Mouse (Mus musculus) heart, embryonic 15.5 days (tissue): ENCODE measurements around the gene Timm17b. TPM values are rescaled to one million over a fixed set of nuclear protein-coding genes. Genes with fewer than 3 reads are reported as not detected.
A peak's percentile ranks its signal among the peaks of the same experiment; 100 is the strongest.
"Not testable (repeated sequence)": the region's sequence is repeated elsewhere in the genome, so short reads cannot be mapped to it uniquely, and the experiment has no call there.

Experiments
- ATAC-seq: fragments of 200-750 bp; cut with Nextera tagmentation; replicated peaks from 2 replicates; pipeline ENCODE4 v1.8.0; 2017; ENCODE audit warnings: low read depth, moderate TSS enrichment; ENCODE audit not compliant: insufficient number of reproducible peaks, insufficient read depth, low FRiP score
- H3K27ac ChIP-seq: fragments of 300-500 bp; sonication (generic); 2 replicates; pipeline ENCODE4 v1.5.1; 2015; ENCODE audit warnings: mild to moderate bottlenecking, inconsistent platforms
- H3K27me3 ChIP-seq: fragments of 300-500 bp; sonication (generic); 2 replicates; pipeline ENCODE4 v1.6.1; 2015; ENCODE audit warnings: inconsistent platforms
- H3K36me3 ChIP-seq: fragments of 300-500 bp; sonication (generic); 2 replicates; pipeline ENCODE4 v1.6.1; 2015; ENCODE audit warnings: mild to moderate bottlenecking, inconsistent platforms
- H3K4me1 ChIP-seq: fragments of 300-500 bp; sonication (generic); replicated peaks from 2 replicates; pipeline ENCODE4 v1.6.1; 2015; ENCODE audit warnings: inconsistent platforms
- H3K4me2 ChIP-seq: fragments of 300-500 bp; sonication (generic); 2 replicates; pipeline ENCODE4 v1.6.1; 2015; ENCODE audit warnings: inconsistent platforms, mild to moderate bottlenecking, moderate library complexity
- H3K4me3 ChIP-seq: fragments of 300-500 bp; sonication (generic); 2 replicates; pipeline ENCODE4 v1.5.1; 2015; ENCODE audit warnings: mild to moderate bottlenecking, inconsistent platforms
- H3K9ac ChIP-seq: fragments of 300-500 bp; sonication (generic); 2 replicates; pipeline ENCODE4 v1.6.1; 2015; ENCODE audit warnings: mild to moderate bottlenecking, inconsistent platforms
- H3K9me3 ChIP-seq: fragments of 300-500 bp; sonication (generic); replicated peaks from 2 replicates; pipeline ENCODE4 v1.6.1; 2016; ENCODE audit warnings: inconsistent platforms
- WGBS: fragments of 180-500 bp; shearing (Covaris S2); methylation state at CpG from one replicate; pipeline ENCODE4 v1.1.7; 2015; ENCODE audit warnings: mixed read lengths; 5-methylcytosine and 5-hydroxymethylcytosine counted together
- polyA plus RNA-seq: library from polyadenylated mRNA; unstranded; fragments of >200 nt; fragmentation: Nextera tagmentation; extraction: Ambion mirVana; gene quantifications from 2 replicates; pipeline ENCODE4 v1.2.1, GENCODE M21; 2015

Timm17b gene
- polyA plus RNA-seq, 1 experiment from 2014 or later: 102 TPM

GRCm38 (mm10) chrX:7878495-7878894 lies 20.7 kb upstream of the Timm17b start:
- peak overlapping the region; percentile 51 for H3K9ac ChIP-seq
- H3K4me2 ChIP-seq: peak overlapping the region; percentile 91
- H3K9me3 ChIP-seq: no peaks in the 10 kb centered on the region
- H3K27ac ChIP-seq: no peak overlapping the region
- peaks cover 11% of the 10 kb centered on the region for H3K4me1 ChIP-seq
- H3K36me3 ChIP-seq: no peaks in the 10 kb centered on the region
- WGBS: 13% methylated on average over 21 of the region's 21 CpGs
- no peaks in the 10 kb centered on the region for H3K27me3 ChIP-seq
- peak; percentile 30; the same call in 1 of the 2 replicates for ATAC-seq
- H3K4me3 ChIP-seq: peak overlapping the region; percentile 53

GRCm38 (mm10) chrX:7879819-7880218 lies 19.3 kb upstream of the Timm17b start:
- H3K4me3 ChIP-seq: peak overlapping the region; percentile 18; the same call in 1 of the 2 replicates
- no peak overlapping the region for H3K9ac ChIP-seq
- peak overlapping the region; percentile 91 for H3K4me2 ChIP-seq
- peaks cover 13% of the 10 kb centered on the region for H3K4me1 ChIP-seq
- no peaks in the 10 kb centered on the region for H3K36me3 ChIP-seq
- no peaks in the 10 kb centered on the region for H3K9me3 ChIP-seq
- ATAC-seq: no peak
- H3K27me3 ChIP-seq: no peaks in the 10 kb centered on the region
- 7% methylated on average over 11 of the region's 11 CpGs for WGBS
- no peak overlapping the region for H3K27ac ChIP-seq

- H3K4me1 ChIP-seq: peaks cover 10% of the 10 kb centered on the region
- H3K4me3 ChIP-seq: peak within 1 kb of the TSS; percentile 69
- H3K36me3 ChIP-seq: no peaks in the 10 kb centered on the region
- WGBS: 8% methylated on average over 49 of the region's 49 CpGs
- H3K27ac ChIP-seq: peak within 1 kb of the TSS; percentile 88
- H3K9ac ChIP-seq: peak within 1 kb of the TSS; percentile 58
- ATAC-seq: peak; percentile 92
- no peaks in the 10 kb centered on the region for H3K27me3 ChIP-seq
- peak within 1 kb of the TSS; percentile 67 for H3K4me2 ChIP-seq
- H3K9me3 ChIP-seq: no peaks in the 10 kb centered on the region
Observed at GRCm38 (mm10) chrX:7883841-7884567, 15.2 kb upstream of the Timm17b start, which contains the start of gene Slc35a2. Gene Slc35a2, plus strand, starts transcription at chrX:7884028.

GRCm38 (mm10) chrX:7898211-7898610 lies 946 bp upstream of the Timm17b start:
- 24% methylated on average over 13 of the region's 13 CpGs for WGBS
- H3K27me3 ChIP-seq: no peaks in the 10 kb centered on the region
- H3K4me1 ChIP-seq: peaks cover 4% of the 10 kb centered on the region; the same call in 1 of the 2 replicates
- peak overlapping the region; percentile 86 for H3K27ac ChIP-seq
- no peak for ATAC-seq
- H3K4me2 ChIP-seq: peak overlapping the region; percentile 61
- H3K9me3 ChIP-seq: no peaks in the 10 kb centered on the region
- H3K9ac ChIP-seq: peak overlapping the region; percentile 52
- H3K4me3 ChIP-seq: peak overlapping the region; percentile 69
- H3K36me3 ChIP-seq: no peaks in the 10 kb centered on the region; the same call in 1 of the 2 replicates

- Histone ChIP-seq H3K4me3 (no peak overlapping the region), H3K4me2 (no peak overlapping the region), H3K36me3 (peaks cover 5% of the 10 kb centered on the region; the same call in 1 of the 2 replicates), H3K27me3 (no peaks in the 10 kb centered on the region), H3K9ac (no peak overlapping the region), H3K4me1 (0 out of 2 replicates have a peak, but pooled peaks cover 2% of the 10 kb centered on the region), H3K27ac (no peak overlapping the region), H3K9me3 (no peaks in the 10 kb centered on the region)
- no peak for ATAC-seq
- WGBS: 89% methylated on average over 5 of the region's 5 CpGs
Observed at GRCm38 (mm10) chrX:7904441-7904840, 5.3 kb downstream of the Timm17b start.

GRCm38 (mm10) chrX:7907735-7908134 lies 8.6 kb downstream of the Timm17b start, which contains the start of gene Gm10491:
Gene Gm10491, minus strand, starts transcription at chrX:7907835.
- Histone ChIP-seq H3K4me1 (no peaks in the 10 kb centered on the region), H3K9me3 (no peaks in the 10 kb centered on the region), H3K36me3 (peaks cover 5% of the 10 kb centered on the region; the same call in 1 of the 2 replicates), H3K4me2 (no peak within 1 kb of the TSS), H3K4me3 (no peak within 1 kb of the TSS), H3K9ac (no peak within 1 kb of the TSS), H3K27me3 (no peaks in the 10 kb centered on the region), H3K27ac (no peak within 1 kb of the TSS)
- ATAC-seq: no peak
- 86% methylated on average over 5 of the region's 5 CpGs for WGBS

GRCm38 (mm10) chrX:7909242-7909641 lies 10.1 kb downstream of the Timm17b start, which contains the start of gene Gm10490:
Gene Gm10490, plus strand, starts transcription at chrX:7909542.
- H3K9me3 ChIP-seq, H3K27me3 ChIP-seq, ATAC-seq, H3K9ac ChIP-seq, H3K27ac ChIP-seq, H3K36me3 ChIP-seq, H3K4me3 ChIP-seq, H3K4me2 ChIP-seq, H3K4me1 ChIP-seq: not testable (repeated sequence)
- WGBS: 88% methylated on average over 4 of the region's 4 CpGs

- WGBS: 50% methylated on average over 6 of the region's 6 CpGs
- Histone ChIP-seq H3K4me2 (no peak overlapping the region), H3K4me1 (no peaks in the 10 kb centered on the region), H3K27me3 (no peaks in the 10 kb centered on the region), H3K4me3 (no peak overlapping the region), H3K9ac (no peak overlapping the region), H3K36me3 (peaks cover 5% of the 10 kb centered on the region; the same call in 1 of the 2 replicates), H3K9me3 (no peaks in the 10 kb centered on the region), H3K27ac (no peak overlapping the region)
- ATAC-seq: no peak
Observed at GRCm38 (mm10) chrX:7910473-7910872, 11.3 kb downstream of the Timm17b start.

GRCm38 (mm10) chrX:7915669-7916068 lies 16.5 kb downstream of the Timm17b start:
- not testable (repeated sequence) for H3K36me3 ChIP-seq, H3K27ac ChIP-seq, H3K4me3 ChIP-seq, H3K4me2 ChIP-seq, H3K4me1 ChIP-seq, H3K9me3 ChIP-seq, H3K9ac ChIP-seq, ATAC-seq
- 21% methylated on average over 3 of the region's 3 CpGs for whole genome bisulfite sequencing
- peaks cover 24% of the 10 kb centered on the region for H3K27me3 ChIP-seq

- not testable (repeated sequence) for H3K36me3 ChIP-seq, ATAC-seq
Observed at GRCm38 (mm10) chrX:7917960-7918359, 18.8 kb downstream of the Timm17b start.

GRCm38 (mm10) chrX:7919601-7920383 lies 20.6 kb downstream of the Timm17b start, which contains the start of gene Pcsk1n:
Gene Pcsk1n, plus strand, starts transcription at chrX:7919822.
- WGBS: 16% methylated on average over 40 of the region's 40 CpGs
- peaks cover 65% of the 10 kb centered on the region for H3K27me3 ChIP-seq
- H3K4me3 ChIP-seq: 0 out of 2 replicates have a peak within 1 kb of the TSS, but pooled peaks have one; percentile 13

More at GRCm38 (mm10) chrX:7917960-7918359, 18.8 kb downstream of the Timm17b start:
- H3K4me3 ChIP-seq, H3K4me1 ChIP-seq, H3K27ac ChIP-seq, H3K4me2 ChIP-seq, H3K9me3 ChIP-seq, H3K9ac ChIP-seq: not testable (repeated sequence)
- peaks cover 47% of the 10 kb centered on the region for H3K27me3 ChIP-seq
- 56% methylated on average over 6 of the region's 6 CpGs for WGBS

More at GRCm38 (mm10) chrX:7919601-7920383, 20.6 kb downstream of the Timm17b start, which contains the start of gene Pcsk1n:
- ATAC-seq: no peak; the same call in 1 of the 2 replicates
- H3K9ac ChIP-seq: no peak within 1 kb of the TSS
- H3K36me3 ChIP-seq: no peaks in the 10 kb centered on the region
- H3K27ac ChIP-seq: no peak within 1 kb of the TSS
- H3K9me3 ChIP-seq: no peaks in the 10 kb centered on the region
- peak within 1 kb of the TSS; percentile 41 for H3K4me2 ChIP-seq
- peaks cover 7% of the 10 kb centered on the region; the same call in 1 of the 2 replicates for H3K4me1 ChIP-seq
